Mouse (Mus musculus) left cerebral cortex, adult 18-20 months (tissue): Measurements from ENCODE around the gene Dock2. TPM values are rescaled to one million over a fixed set of nuclear protein-coding genes. Genes with fewer than 3 reads are reported as not detected.
A peak's percentile ranks its signal among the peaks of the same experiment; 100 is the strongest.
"Not testable (repeated sequence)": the region's sequence is repeated elsewhere in the genome, so short reads cannot be mapped to it uniquely, and the experiment has no call there.

Experiments
- DNase-seq, 2 experiments: peaks; one replicate each; pipeline ENCODE4 v3.0.0; 2021 to 2022; ENCODE audit warnings: low spot score in 2 of 2, mixed read lengths in 1 of 2
- total RNA-seq, 2 experiments: library from RNA; stranded (reverse); gene quantifications; 2 replicates each; pipeline ENCODE4 v1.2.3; 2021

Gene Dock2
- total RNA-seq, 2 experiments from 2014 or later: 2.9 to 3.0 TPM

GRCm38 (mm10) chr11:34297698-34298378, 485.9 kb downstream of the Dock2 start:
- DNase-seq: no peak

GRCm38 (mm10) chr11:34291304-34291703, 492.4 kb downstream of the Dock2 start:
- DNase-seq: no peak

- no peak for DNase-seq
Observed at GRCm38 (mm10) chr11:34290708-34291107, 493.0 kb downstream of the Dock2 start.

GRCm38 (mm10) chr11:34290265-34290664, 493.4 kb downstream of the Dock2 start:
- DNase-seq: no peak

GRCm38 (mm10) chr11:34284124-34284808, 499.4 kb downstream of the Dock2 start:
- DNase-seq: no peak

- DNase-seq: no peak
Observed at GRCm38 (mm10) chr11:34277047-34277445, 506.6 kb downstream of the Dock2 start.

- DNase-seq: peak in 1 of 2 experiments; percentile 6
Observed at GRCm38 (mm10) chr11:34276363-34277046, 507.2 kb downstream of the Dock2 start.

- peak in 1 of 2 experiments; percentile 12 for DNase-seq
Observed at GRCm38 (mm10) chr11:34275941-34276340, 507.8 kb downstream of the Dock2 start.

- DNase-seq: peak in 1 of 2 experiments; percentile 9
Observed at GRCm38 (mm10) chr11:34272016-34272415, 511.7 kb downstream of the Dock2 start.

GRCm38 (mm10) chr11:34264099-34264498, 519.6 kb downstream of the Dock2 start:
- DNase-seq: no peak

- DNase-seq: peak; percentile 42 to 65
Observed at GRCm38 (mm10) chr11:34258849-34259469, 524.7 kb downstream of the Dock2 start.

- no peak for DNase-seq
Observed at GRCm38 (mm10) chr11:34257548-34258189, 526.0 kb downstream of the Dock2 start.

GRCm38 (mm10) chr11:34242979-34243378, 540.7 kb downstream of the Dock2 start:
- no peak for DNase-seq

GRCm38 (mm10) chr11:34240252-34240651, 543.4 kb downstream of the Dock2 start:
- DNase-seq: no peak

- no peak for DNase-seq
Observed at GRCm38 (mm10) chr11:34239691-34240090, 544.0 kb downstream of the Dock2 start.

- DNase-seq: no peak
Observed at GRCm38 (mm10) chr11:34236885-34237284, 546.8 kb downstream of the Dock2 start.

- peak; percentile 35 to 44 for DNase-seq
Observed at GRCm38 (mm10) chr11:34236091-34236759, 547.5 kb downstream of the Dock2 start.

- peak; percentile 77 to 85 for DNase-seq
Observed at GRCm38 (mm10) chr11:34228758-34229364, 554.8 kb downstream of the Dock2 start.

- DNase-seq: no peak
Observed at GRCm38 (mm10) chr11:34227180-34227579, 556.5 kb downstream of the Dock2 start.

- not testable (repeated sequence) for DNase-seq
Observed at GRCm38 (mm10) chr11:34220596-34220995, 563.1 kb downstream of the Dock2 start.
